Mouse (Mus musculus): ENCODE measurements around the gene Pgls.

Pgls gene

GRCm38 (mm10) chr8:71591471-71592373, at the start of gene Pgls:
Gene Pgls, plus strand, starts transcription at chr8:71592176.
- DNase-seq: peak; percentile 94 to 96

- DNase-seq: peak; percentile 90 to 93
Observed at GRCm38 (mm10) chr8:71542632-71543343, 49.2 kb upstream of the Pgls start, which contains the start of gene Mvb12a. Gene Mvb12a, plus strand, starts transcription at chr8:71542922.

- DNase-seq: no peak
Observed at GRCm38 (mm10) chr8:71543755-71544154, 48.2 kb upstream of the Pgls start.

GRCm38 (mm10) chr8:71545053-71545452, 46.9 kb upstream of the Pgls start:
- no peak for DNase-seq

DNA sequence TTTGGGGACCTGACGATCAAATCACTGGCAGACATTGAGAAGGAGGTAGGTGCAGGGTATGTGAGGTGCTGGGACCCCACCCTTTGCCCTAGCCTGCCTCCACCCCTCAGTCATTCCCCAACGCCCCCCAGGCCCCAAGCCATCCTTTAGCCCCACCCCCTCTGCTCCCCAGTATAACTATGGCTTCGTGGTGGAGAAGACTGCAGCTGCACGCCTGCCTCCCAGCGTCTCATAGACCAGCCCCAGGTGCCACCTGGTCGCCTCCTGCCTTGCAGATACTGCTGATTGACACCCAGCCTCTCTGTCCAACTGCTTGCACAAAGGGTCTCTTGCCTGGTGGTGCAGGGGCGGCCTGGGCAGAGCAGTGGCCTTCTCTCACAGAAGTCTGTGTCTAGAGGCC, 44.4 kb upstream of the Pgls start:
- DNase-seq: peak; percentile 65 to 82

DNA sequence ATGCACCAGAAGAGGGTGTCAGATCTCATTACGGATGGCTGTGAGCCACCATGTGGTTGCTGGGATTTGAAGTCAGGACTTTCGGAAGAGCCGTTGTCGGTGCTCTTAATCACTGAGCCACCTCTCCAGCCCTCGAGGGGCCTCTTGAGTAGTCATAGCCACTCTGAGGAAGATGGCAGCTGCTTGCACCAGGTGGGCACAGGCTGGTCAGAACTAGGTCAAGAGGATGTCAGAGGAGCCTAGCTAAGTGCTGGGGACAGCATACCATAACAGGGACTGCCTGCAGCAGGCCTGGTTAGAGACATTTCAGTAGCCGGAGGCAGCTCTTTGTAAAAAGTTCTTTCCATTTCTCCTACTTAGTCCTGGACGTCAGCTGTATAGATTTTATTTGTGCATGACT, 41.2 kb upstream of the Pgls start:
- peak; percentile 25 to 66 for DNase-seq

DNA sequence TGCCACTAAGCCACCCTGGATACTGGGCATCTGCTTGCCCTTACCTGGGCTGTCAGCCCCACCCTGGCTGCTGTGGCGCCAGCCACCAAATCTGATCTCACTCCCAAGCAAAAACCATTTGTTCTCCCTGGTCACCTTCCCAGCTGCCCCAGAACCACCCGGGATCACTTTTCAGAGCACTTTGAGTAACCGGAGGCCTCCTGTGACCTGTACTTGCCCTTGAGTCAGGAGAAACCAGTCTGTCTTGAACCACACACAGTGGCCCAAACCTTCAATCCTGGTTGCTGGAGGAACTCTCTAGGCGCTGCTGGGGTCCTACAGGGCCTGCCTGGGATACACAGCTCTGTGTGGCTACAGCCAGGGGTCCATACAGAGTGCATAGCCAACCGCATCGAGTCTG, 39.2 kb upstream of the Pgls start:
- DNase-seq: no peak

DNA sequence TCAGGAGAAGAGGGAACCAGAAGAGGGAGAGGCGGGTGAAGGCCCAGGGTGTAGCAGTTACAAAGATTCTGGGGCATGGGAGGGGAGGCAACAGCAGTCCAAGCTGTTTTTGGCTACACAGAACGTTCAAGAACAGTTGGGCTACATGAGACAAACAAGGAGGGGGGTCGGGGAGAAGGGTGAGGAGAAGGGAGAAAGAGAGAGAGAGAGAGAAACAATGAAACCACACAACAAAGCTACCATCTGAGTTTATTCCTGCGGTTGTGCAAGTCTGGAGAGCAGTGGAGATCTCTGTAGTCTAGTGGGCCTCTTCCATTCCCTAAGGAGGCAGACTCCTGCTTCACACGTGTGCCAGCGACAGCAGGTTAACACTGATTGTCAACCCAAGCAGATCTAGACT, 38.0 kb upstream of the Pgls start:
- DNase-seq: no peak

GRCm38 (mm10) chr8:71554644-71555043, 37.3 kb upstream of the Pgls start:
- no peak for DNase-seq

GRCm38 (mm10) chr8:71558071-71558957, 33.7 kb upstream of the Pgls start, which contains the start of gene Tmem221:
Gene Tmem221, minus strand, starts transcription at chr8:71558871.
- DNase-seq: peak; percentile 71 to 85

DNA sequence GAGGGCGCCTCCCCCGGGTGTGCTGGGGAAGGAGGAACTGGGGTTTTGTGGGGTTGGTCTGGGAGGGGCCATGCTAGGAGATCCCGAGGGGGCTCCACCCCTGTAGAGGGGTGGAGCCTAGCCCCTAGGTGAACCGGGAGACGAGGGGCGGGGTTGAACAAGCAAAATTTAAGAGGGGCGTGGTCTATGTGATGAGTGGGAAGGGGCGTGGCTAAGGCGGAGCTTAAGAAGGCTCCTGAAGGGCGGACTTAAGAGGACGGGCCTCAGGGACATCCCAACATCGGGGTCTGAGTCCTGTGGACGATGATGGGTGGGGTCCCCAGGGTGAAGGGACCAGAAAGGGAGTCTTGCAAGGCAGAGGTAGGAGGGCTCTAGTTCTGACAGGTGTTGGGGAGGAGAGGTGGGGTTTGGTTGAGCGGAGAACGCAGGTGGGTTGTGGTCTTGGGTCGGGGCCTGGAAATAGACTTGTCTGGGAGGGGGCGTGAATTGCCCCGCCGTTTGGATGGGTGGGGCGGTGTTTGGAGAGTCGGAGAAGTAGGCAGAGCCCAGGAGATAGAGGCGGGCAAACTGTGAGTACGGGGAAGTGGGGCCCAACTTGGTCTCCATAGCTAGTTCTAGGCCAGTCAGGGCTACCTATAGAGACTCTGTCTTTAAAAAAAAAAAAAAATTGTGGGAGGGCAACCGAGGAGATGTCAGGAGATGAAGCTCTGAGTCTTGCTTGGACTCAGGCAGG, 32.9 kb upstream of the Pgls start:
- DNase-seq: peak; percentile 83 to 86

GRCm38 (mm10) chr8:71560071-71560470, 31.9 kb upstream of the Pgls start:
- DNase-seq: no peak

- DNase-seq: no peak
Observed at GRCm38 (mm10) chr8:71560765-71561164, 31.2 kb upstream of the Pgls start.

DNA sequence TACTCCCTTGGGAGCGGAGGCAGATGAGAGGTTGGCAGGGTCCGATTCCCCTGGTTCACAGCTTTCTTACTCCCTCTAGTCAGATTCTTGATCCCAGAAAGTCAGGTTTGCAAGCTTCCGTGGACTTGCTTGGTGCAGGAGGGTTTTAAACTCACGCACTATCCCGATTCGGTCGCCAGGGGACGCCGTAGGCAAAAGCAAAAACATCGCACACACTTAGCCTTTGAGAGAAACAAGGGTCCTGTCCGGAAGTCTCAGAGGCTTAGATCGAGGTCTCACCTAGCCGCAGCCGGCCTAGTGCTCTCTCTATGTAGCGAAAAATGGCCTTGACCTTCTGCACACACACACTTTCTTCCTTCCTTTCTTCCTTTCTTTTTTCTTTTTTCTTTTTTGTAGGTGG, 30.6 kb upstream of the Pgls start:
- peak; percentile 71 to 72 for DNase-seq

DNA sequence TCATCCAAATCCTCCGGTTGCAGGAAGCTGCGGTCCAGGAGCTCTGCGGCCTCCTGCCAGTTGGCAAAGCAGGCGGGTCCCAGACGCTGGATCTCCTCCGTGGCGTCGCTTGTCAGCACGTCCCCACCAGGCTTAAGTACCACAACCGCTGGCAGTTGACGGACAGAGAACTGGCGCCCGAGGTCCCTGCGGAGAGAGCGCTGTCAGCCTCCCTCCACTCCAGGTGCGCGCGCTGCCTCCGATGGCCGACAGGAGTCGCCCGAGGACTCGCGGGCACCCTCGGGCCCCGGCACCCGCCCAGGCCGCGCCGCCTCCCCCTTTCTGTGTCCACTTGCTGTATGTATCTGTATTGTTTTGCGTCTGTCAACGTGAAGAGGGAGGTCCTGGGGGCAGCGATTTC, 29.2 kb upstream of the Pgls start:
- peak; percentile 83 to 86 for DNase-seq

- DNase-seq: no peak
Observed at GRCm38 (mm10) chr8:71563992-71564391, 28.0 kb upstream of the Pgls start.

GRCm38 (mm10) chr8:71566501-71566900, 25.5 kb upstream of the Pgls start, which contains the start of gene Nxnl1:
Gene Nxnl1, minus strand, starts transcription at chr8:71566601.
- no peak for DNase-seq

GRCm38 (mm10) chr8:71567587-71567986, 24.4 kb upstream of the Pgls start:
- DNase-seq: no peak

DNA sequence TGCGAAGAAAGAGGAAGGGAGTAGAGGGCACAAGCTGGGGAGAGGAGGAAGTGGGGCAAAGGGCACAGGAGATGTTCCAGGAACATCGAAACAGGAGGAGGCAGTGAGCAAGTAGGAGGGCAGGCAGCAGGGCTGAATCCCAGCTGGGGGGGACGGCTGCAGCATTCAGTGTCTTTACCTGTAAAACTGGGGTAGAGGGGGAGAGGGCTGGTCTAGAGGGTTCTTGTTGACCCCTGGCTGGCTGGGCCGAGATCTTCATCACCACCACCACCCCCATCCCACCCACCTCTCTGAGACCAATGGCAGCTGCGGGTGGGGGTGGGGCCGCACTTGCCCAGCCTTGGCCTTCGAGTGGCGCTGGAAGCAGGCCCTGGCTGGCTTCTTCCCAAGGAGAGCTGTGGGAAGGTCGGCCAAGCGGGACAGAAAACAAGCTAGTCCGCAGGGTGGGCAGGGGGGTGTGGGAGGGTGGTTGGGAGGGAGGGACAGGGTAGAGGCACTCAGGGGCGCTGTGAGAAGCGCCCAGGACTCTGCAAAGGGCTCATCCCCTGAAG, 23.5 kb upstream of the Pgls start, which contains the start of gene Slc27a1:
Gene Slc27a1 (plus strand): TSS at position 496 of the 551 bp plus-strand sequence.
- no peak for DNase-seq

DNA sequence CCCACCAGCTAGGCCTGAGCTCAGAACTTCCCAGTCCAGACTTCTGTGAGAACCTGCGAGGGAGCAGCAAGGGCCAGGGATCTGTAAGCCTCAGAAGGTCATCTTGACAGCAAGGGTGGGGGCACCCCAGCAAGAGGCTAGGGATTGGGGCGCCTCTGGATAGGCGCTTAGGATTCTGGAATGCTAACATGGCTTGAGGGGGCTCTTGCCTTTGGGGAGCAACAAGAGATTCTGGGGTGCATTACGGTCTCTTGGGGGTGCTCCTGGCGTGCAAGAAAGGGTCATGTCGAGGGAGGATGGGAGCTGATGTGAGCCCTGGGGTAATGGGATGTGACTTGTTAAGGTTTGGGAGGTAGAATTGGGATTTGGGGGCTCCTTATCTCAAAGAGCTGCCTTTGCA, 23.0 kb upstream of the Pgls start:
- DNase-seq: no peak

Measured in thymus, postnatal 36 days (tissue).